Mouse (Mus musculus) neutrophil, adult 65 days (primary cell): ENCODE data around the gene Olfr248. TPM values are rescaled to one million over a fixed set of nuclear protein-coding genes. Genes with fewer than 3 reads are reported as not detected.

Source experiments
- total RNA-seq: library from RNA; stranded (reverse); gene quantifications from 2 replicates; pipeline ENCODE4 v1.2.4, GENCODE M21; 2023

Gene Olfr248
- not detected in 2 replicates for total RNA-seq

DNA sequence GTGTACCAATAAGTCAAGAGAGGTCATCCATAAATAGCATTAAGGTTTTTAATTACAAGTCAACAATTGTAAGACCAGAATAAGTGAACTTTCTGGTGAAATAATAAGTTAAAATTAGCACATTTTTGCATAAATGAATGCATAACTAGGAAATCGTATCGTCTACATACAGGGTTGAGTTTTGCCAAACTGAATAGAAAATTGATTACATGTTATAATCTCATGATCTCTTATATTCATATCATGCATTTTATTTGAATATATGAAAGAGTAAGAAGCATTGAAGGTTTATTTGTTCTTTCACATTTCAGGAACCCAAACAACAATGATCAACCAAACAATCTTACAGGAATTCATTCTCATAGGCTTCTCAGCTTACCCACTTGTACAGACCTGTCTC, at the start of gene Olfr248:
TSS of gene Olfr248 (plus strand) at position 301 of the 400 bp plus-strand sequence.

GRCm38 (mm10) chr1:174364882-174365451, 25.9 kb upstream of the Olfr248 start, which contains the start of gene Olfr417:
Olfr417 (plus strand) TSS chr1:174365122.

GRCm38 (mm10) chr1:174423764-174424163, 32.9 kb downstream of the Olfr248 start, which contains the start of gene Olfr414:
Olfr414 (plus strand) TSS chr1:174424064.

Other genes with a start within 250 kb of the Olfr248 start
- gene Olfr420, start 235.4 kb upstream of the Olfr248 start, total RNA-seq: not detected in 2 replicates
- 0.98 and 2.2 TPM in 2 replicates for gene Spta1, start 218.3 kb upstream of the Olfr248 start, total RNA-seq
- not detected in 2 replicates for gene Olfr419, start 139.0 kb upstream of the Olfr248 start, total RNA-seq
- not detected in 2 replicates for gene Mptx1, start 60.5 kb upstream of the Olfr248 start, total RNA-seq
- not detected in 2 replicates for gene Olfr417, start 25.9 kb upstream of the Olfr248 start, total RNA-seq
- gene Olfr414, start 33.0 kb downstream of the Olfr248 start, total RNA-seq: not detected in 2 replicates
- not detected in 2 replicates for gene Olfr220, start 51.0 kb downstream of the Olfr248 start, total RNA-seq
- gene Fmn2, start 110.8 kb downstream of the Olfr248 start, total RNA-seq: 0.18 TPM in 1 of 2 replicates, not detected in the other